Comparison of ENCODE assay signal across 10 mouse cellular contexts in the genomic region with DNA sequence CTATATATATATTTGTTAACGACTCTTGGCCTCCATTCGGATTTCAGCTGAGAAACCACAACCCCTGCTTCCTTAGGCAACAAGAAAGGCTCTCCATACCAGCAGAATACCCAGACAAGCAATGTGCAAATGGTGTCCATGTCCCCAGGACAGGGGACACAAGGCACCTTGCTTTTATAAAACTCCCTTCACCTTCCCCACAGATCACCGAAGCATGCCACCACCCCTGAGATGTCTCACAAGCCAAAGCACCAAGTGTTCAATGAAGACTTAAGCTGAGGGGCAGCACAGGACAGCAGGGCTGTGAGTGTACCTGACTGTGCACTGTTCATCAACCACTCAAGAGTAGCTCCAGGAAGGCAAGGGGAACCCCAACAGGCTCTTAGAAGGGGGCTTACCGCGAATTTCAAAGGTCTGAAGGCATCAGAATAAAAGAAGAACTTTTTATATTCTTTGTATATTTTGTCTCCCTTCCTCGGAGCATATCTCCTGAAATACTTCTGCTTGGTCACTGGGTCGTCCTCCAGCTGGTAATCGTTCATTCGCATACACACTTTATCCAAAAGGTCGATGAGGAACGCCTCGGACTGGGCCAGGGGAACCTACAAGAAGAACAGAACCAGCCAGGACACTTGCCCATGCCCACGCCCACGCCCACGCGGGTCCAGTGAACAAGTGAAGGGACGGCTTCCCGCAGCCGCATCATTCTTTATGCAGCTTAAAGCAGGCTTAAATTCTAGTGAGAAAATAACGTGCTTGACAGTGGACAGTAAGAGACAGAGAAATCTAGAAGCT. TPM values are rescaled to one million over a fixed set of nuclear protein-coding genes. Genes with fewer than 3 reads are reported as not detected.
DNase-seq lines count a peak whose midpoint lies in the region; ATAC-seq and TF ChIP-seq lines count a peak whose summit lies in the region.
"Had no signal": no experiment of that assay in that cellular context is flagged by ENCODE, and none has a peak within 500 bp of the region (broad histone marks: within the 10 kb centered on the region; RNA-seq: fewer than 3 reads in every experiment).

No protein-coding gene starts in this region.

- no peaks in the 10 kb centered on the region for H3K36me3 ChIP-seq in hindbrain, embryonic 11.5 days (ENCODE audit: control insufficient read depth, insufficient read depth, low read length)
- no peaks in the 10 kb centered on the region for H3K36me3 ChIP-seq in midbrain, embryonic 14.5 days (ENCODE audit: control insufficient read depth, insufficient read depth, low read length)
- H3K36me3 ChIP-seq in lung, postnatal 0 days (ENCODE audit: insufficient read depth, low read length), result no peaks in the 10 kb centered on the region
- H3K36me3 ChIP-seq: limb, embryonic 13.5 days had no signal

- TF ChIP-seq EP300 in lung, postnatal 0 days (IDR thresholded peaks at IDR 0.05), result no peak

- peak overlapping the region; percentile 53 for H3K9ac ChIP-seq in hindbrain, embryonic 11.5 days (ENCODE audit: low read depth, low read length)
- H3K9ac ChIP-seq in midbrain, embryonic 14.5 days (replicated peaks; ENCODE audit: low read length), result peak overlapping the region; percentile 80
- H3K9ac ChIP-seq in lung, postnatal 0 days (replicated peaks; ENCODE audit: low read depth), result no peak overlapping the region
- H3K9ac ChIP-seq: limb, embryonic 13.5 days had no signal

- no peak for TF ChIP-seq CTCF in lung, postnatal 0 days (IDR thresholded peaks at IDR 0.05)

- 11% methylated on average over 20 of the region's 20 CpGs for WGBS in hindbrain, embryonic 11.5 days
- 6% methylated on average over 20 of the region's 20 CpGs for WGBS in midbrain, embryonic 14.5 days
- WGBS in lung, postnatal 0 days, result 10% methylated on average over 20 of the region's 20 CpGs

- no peak for ATAC-seq in hindbrain, embryonic 11.5 days (ENCODE audit: low FRiP score)
- ATAC-seq in midbrain, embryonic 14.5 days (ENCODE audit: low FRiP score, low TSS enrichment), result no peak
- no peak for ATAC-seq in lung, postnatal 0 days

- H3K4me3 ChIP-seq in hindbrain, embryonic 11.5 days (ENCODE audit: low read depth, low read length), result peak overlapping the region; percentile 50
- peak overlapping the region; percentile 58 for H3K4me3 ChIP-seq in midbrain, embryonic 14.5 days (replicated peaks; ENCODE audit: low read depth, low read length)
- no peak overlapping the region for H3K4me3 ChIP-seq in lung, postnatal 0 days (ENCODE audit: low read depth, low read length)

- H3K4me1 ChIP-seq in hindbrain, embryonic 11.5 days (replicated peaks; ENCODE audit: control insufficient read depth, insufficient read depth, low read length), result peaks cover 4% of the 10 kb centered on the region; the same call in 1 of the 2 replicates
- peaks cover 16% of the 10 kb centered on the region for H3K4me1 ChIP-seq in midbrain, embryonic 14.5 days (ENCODE audit: control insufficient read depth, insufficient read depth, low read length)
- H3K4me1 ChIP-seq in lung, postnatal 0 days (ENCODE audit: insufficient read depth, low read depth, low read length), result no peaks in the 10 kb centered on the region

- peak overlapping the region; percentile 78 for H3K4me2 ChIP-seq in hindbrain, embryonic 11.5 days (replicated peaks; ENCODE audit: low read depth, low read length)
- peak overlapping the region; percentile 80 for H3K4me2 ChIP-seq in midbrain, embryonic 14.5 days (ENCODE audit: low read length)
- no peak overlapping the region for H3K4me2 ChIP-seq in lung, postnatal 0 days (replicated peaks; ENCODE audit: low read depth, low read length)

- no peaks in the 10 kb centered on the region for H3K9me3 ChIP-seq in hindbrain, embryonic 11.5 days (ENCODE audit: control insufficient read depth, low read length)
- H3K9me3 ChIP-seq in midbrain, embryonic 14.5 days (ENCODE audit: control insufficient read depth, low read length), result no peaks in the 10 kb centered on the region
- H3K9me3 ChIP-seq in lung, postnatal 0 days (ENCODE audit: low read length), result no peaks in the 10 kb centered on the region
- H3K9me3 ChIP-seq: limb, embryonic 13.5 days had no signal

- H3K27me3 ChIP-seq in hindbrain, embryonic 11.5 days (ENCODE audit: control insufficient read depth, insufficient read depth, low read length), result peaks cover 39% of the 10 kb centered on the region
- peaks cover 17% of the 10 kb centered on the region for H3K27me3 ChIP-seq in midbrain, embryonic 14.5 days (ENCODE audit: control insufficient read depth, insufficient read depth, low read length)
- peaks cover 39% of the 10 kb centered on the region for H3K27me3 ChIP-seq in lung, postnatal 0 days (replicated peaks; ENCODE audit: insufficient read depth, low read length)

- H3K27ac ChIP-seq in hindbrain, embryonic 11.5 days (ENCODE audit: low read depth, low read length), result peak overlapping the region; percentile 84
- peak overlapping the region; percentile 94 for H3K27ac ChIP-seq in midbrain, embryonic 14.5 days (replicated peaks; ENCODE audit: low read depth, low read length)
- H3K27ac ChIP-seq in lung, postnatal 0 days (ENCODE audit: low read length), result no peak overlapping the region
- H3K27ac ChIP-seq: limb, embryonic 13.5 days; macrophage had no signal

- DNase-seq in cerebellum, adult 11-12 months, result peak; percentile 60
- DNase-seq in cerebellum, postnatal 4 days (ENCODE audit: low spot score in 2 of 2), result no peak
- peak; percentile 59 to 66 for DNase-seq in cerebellum, adult 18-20 months
- peak; percentile 44 for DNase-seq in hindbrain, embryonic 11.5 days (ENCODE audit: low spot score)
- DNase-seq in midbrain, embryonic 14.5 days, result no peak
- no peak for DNase-seq in left cerebral cortex, adult 18-20 months (ENCODE audit: low spot score in 2 of 2)
- no peak for DNase-seq in lung, postnatal 0 days (ENCODE audit: low spot score)
- no peak for DNase-seq in gastrocnemius, postnatal 10 days

RNA-seq across cellular contexts. Expression of a gene that starts 36.7 kb away (rescaled TPM):
- 63.4 and 73.6 TPM in 2 replicates for polyA plus RNA-seq in hindbrain, embryonic 11.5 days (2014; fragmentation: Nextera tagmentation; extraction: Ambion mirVana)
- polyA plus RNA-seq in midbrain, embryonic 14.5 days (2014; fragmentation: Nextera tagmentation; extraction: Ambion mirVana), result 67.4 and 99.4 TPM in 2 replicates
- under 1 TPM in 1 of 2 experiments, not detected in 1; 0.19 TPM for total RNA-seq in left cerebral cortex, adult 18-20 months (2021)
- polyA plus RNA-seq in lung, postnatal 0 days (2015; fragmentation: Nextera tagmentation; extraction: Ambion mirVana), result 0.08 and 0.11 TPM in 2 replicates
- not detected for total RNA-seq in gastrocnemius, postnatal 10 days (2021)
- polyA plus RNA-seq: macrophage had no signal

RNA-seq across cellular contexts. Expression of a gene that starts 43.4 kb away (rescaled TPM):
- 1.1 and 1.2 TPM in 2 replicates for polyA plus RNA-seq in hindbrain, embryonic 11.5 days (2014; fragmentation: Nextera tagmentation; extraction: Ambion mirVana)
- polyA plus RNA-seq in midbrain, embryonic 14.5 days (2014; fragmentation: Nextera tagmentation; extraction: Ambion mirVana), result 3.8 TPM in 2 replicates
- total RNA-seq in left cerebral cortex, adult 18-20 months (2021), result under 1 TPM; 0.23 to 0.35 TPM
- not detected in 2 replicates for polyA plus RNA-seq in lung, postnatal 0 days (2015; fragmentation: Nextera tagmentation; extraction: Ambion mirVana)
- total RNA-seq in gastrocnemius, postnatal 10 days (2021), result under 1 TPM; 0.11 to 0.19 TPM
- polyA plus RNA-seq: limb, embryonic 13.5 days; macrophage had no signal

Comparison
In these comparisons a context has a peak if more than half of its experiments do, and no peak if none do; other contexts are left out.
1. DNase-seq: peak in cerebellum, adult 11-12 months (single experiment), cerebellum, adult 18-20 months (2 of 2) and hindbrain, embryonic 11.5 days (single experiment); none in cerebellum, postnatal 4 days (0 of 2), midbrain, embryonic 14.5 days (single experiment), left cerebral cortex, adult 18-20 months (0 of 2), lung, postnatal 0 days (single experiment) and gastrocnemius, postnatal 10 days (single experiment).
2. RNA of a gene that starts 36.7 kb away (polyA plus RNA-seq): 67.4 to 99.4 TPM in midbrain, embryonic 14.5 days and 63.4 to 73.6 TPM in hindbrain, embryonic 11.5 days; 0.08 to 0.11 TPM in lung, postnatal 0 days; every median in the first group is over 10 times any median in the second.